Mouse (Mus musculus) brain, embryonic 14.5 days (tissue): ENCODE results near the gene Lrrc3b.

Source experiments
- CTCF ChIP-seq: fragments of 200-500 bp; IDR thresholded peaks from 2 replicates; pipeline ENCODE4 v1.5.1; 2012; ENCODE audit warnings: inconsistent platforms, mild to moderate bottlenecking, moderate library complexity, borderline replicate concordance; ENCODE audit not compliant: insufficient read depth, insufficient read length; ENCODE audit errors: extremely low read depth
- POLR2A ChIP-seq: fragments of 200-500 bp; IDR thresholded peaks from 2 replicates; pipeline ENCODE4 v1.6.1; 2012; ENCODE audit warnings: mild to moderate bottlenecking, inconsistent platforms, borderline replicate concordance; ENCODE audit not compliant: poor library complexity, insufficient read depth, insufficient read length, severe bottlenecking; ENCODE audit errors: extremely low read depth

DNA sequence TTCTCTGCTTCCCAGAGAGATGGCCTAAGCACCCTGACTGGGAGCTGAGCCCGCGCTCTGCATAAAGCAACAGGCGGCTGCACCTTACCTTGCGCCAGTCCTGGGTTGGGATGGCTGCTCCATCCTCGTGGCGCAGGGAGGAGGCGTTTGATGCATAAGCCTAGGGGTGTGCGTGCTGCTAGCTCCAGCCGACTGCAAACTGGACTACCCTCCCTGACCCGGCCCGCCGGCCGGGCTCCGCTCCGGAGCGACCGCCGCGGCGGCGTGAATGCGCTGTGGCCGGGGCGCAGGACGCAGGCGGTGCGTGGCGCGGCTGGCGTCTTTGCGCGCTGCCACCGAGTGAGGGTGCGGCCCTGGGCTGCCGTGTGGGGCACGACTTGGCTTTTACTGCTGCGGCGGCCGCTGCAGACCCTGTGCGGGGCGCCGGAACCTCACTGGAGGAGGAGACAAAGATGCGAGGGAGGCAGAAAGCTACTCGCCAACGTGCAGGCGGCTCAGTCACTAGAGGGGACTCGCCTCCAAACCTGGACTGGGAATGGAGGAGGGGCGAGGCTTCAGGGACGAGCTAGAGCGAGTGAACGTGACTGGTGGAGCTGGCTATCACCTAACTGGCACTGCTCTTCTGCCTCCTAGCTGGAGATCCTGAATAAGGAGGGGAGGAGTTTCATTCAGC lies at the start of gene Lrrc3b:
- TF ChIP-seq CTCF (no peak), POLR2A (no peak)
